Mouse (Mus musculus) C2C12 (cell line): Measurements from ENCODE around the gene Kdm2b.
"Not testable (repeated sequence)": the region's sequence is repeated elsewhere in the genome, so short reads cannot be mapped to it uniquely, and the experiment has no call there.

Experiments used
- CEBPB ChIP-seq: IDR thresholded peaks from one replicate; pipeline ENCODE4 v1.6.1; 2011; ENCODE audit warnings: low read depth, mild to moderate bottlenecking, control low read depth, moderate library complexity
- CTCF ChIP-seq: IDR thresholded peaks from one replicate; pipeline ENCODE4 v1.5.1; 2011; ENCODE audit not compliant: control insufficient read depth, insufficient read depth, insufficient read length
- MAX ChIP-seq: IDR thresholded peaks from one replicate; pipeline ENCODE4 v1.6.1; 2011; ENCODE audit warnings: mild to moderate bottlenecking, control low read depth
- MYOD1 ChIP-seq: IDR thresholded peaks from one replicate; pipeline ENCODE4 v1.6.1; 2011; ENCODE audit warnings: low read depth; ENCODE audit not compliant: control insufficient read depth, insufficient read length
- USF1 ChIP-seq: IDR thresholded peaks from one replicate; pipeline ENCODE4 v1.6.1; 2011; ENCODE audit warnings: low read depth, mild to moderate bottlenecking, control low read depth, moderate library complexity

DNA sequence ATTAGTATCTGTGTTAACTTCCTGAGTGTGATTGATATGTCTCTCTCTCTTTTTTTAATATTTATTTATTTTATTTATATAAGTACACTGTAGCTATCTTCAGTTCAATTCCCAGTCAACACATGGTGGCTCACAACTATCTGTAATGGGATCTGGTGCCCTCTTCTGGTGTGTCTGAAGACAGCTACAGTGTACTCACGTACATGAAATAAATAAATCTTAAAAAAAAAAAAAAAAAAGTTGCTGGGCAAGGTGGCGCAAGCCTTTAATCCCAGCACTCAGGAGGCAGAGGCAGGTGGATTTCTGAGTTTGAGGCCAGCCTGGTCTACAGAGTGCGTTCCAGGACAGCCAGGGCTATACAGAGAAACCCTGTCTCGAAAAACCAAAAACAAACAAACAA is 14.9 kb downstream of the Kdm2b start:
- not testable (repeated sequence) for TF ChIP-seq CTCF, MYOD1, USF1, MAX, CEBPB
